Mouse (Mus musculus) gastrocnemius, postnatal 14 days (tissue): Measurements from ENCODE around the gene Ucp2. TPM values are rescaled to one million over a fixed set of nuclear protein-coding genes. Genes with fewer than 3 reads are reported as not detected.
A peak's percentile ranks its signal among the peaks of the same experiment; 100 is the strongest.

Experiments
- DNase-seq: peaks from one replicate; pipeline ENCODE4 v3.0.0; 2021; ENCODE audit warnings: mixed read lengths
- intact Hi-C: fragments of 180-260 bp; cut with DNase I; formaldehyde crosslinking; loops from one replicate; pipeline ENCODE4 v1.15.1; 2025; ENCODE audit warnings: low total_unique reads
- total RNA-seq, 2 experiments: library from RNA; stranded (reverse); gene quantifications; 2 replicates each; pipeline ENCODE4 v1.2.3; 2021

The Ucp2 gene
- total RNA-seq, 2 experiments from 2014 or later: 121 to 126 TPM

- intact Hi-C loops: loop anchor here (10.0 kb wide), 1 partner anchor 48 kb away; no protein-coding TSS in a partner anchor
- DNase-seq: peak; percentile 83
Observed at GRCm38 (mm10) chr7:100536804-100537518, 43.8 kb downstream of the Ucp2 start, which contains the start of gene Coa4. Gene Coa4, plus strand, starts transcription at chr7:100537071.

- no peak for DNase-seq
- intact Hi-C loops: loop anchor here (10.0 kb wide), 1 partner anchor 47 kb away; no protein-coding TSS in a partner anchor
Observed at GRCm38 (mm10) chr7:100537519-100537902, 44.4 kb downstream of the Ucp2 start.

GRCm38 (mm10) chr7:100539516-100539915, 46.4 kb downstream of the Ucp2 start:
- DNase-seq: no peak
- intact Hi-C loops: loop anchor here (10.0 kb wide), 1 partner anchor 45 kb away; no protein-coding TSS in a partner anchor

- intact Hi-C loops: no loop called here
- no peak for DNase-seq
Observed at GRCm38 (mm10) chr7:100544437-100544836, 51.3 kb downstream of the Ucp2 start.

GRCm38 (mm10) chr7:100547631-100548030, 54.5 kb downstream of the Ucp2 start:
- intact Hi-C loops: no loop called here
- DNase-seq: no peak

- no peak for DNase-seq
- intact Hi-C loops: no loop called here
Observed at GRCm38 (mm10) chr7:100549796-100550195, 56.7 kb downstream of the Ucp2 start.

GRCm38 (mm10) chr7:100550338-100551007, 57.3 kb downstream of the Ucp2 start:
- intact Hi-C loops: no loop called here
- DNase-seq: no peak

Other genes starting within 250 kb of the Ucp2 start
- 1 to 10 TPM; 1.5 to 2.5 TPM for gene P4ha3, start 207.8 kb upstream of the Ucp2 start, total RNA-seq
- 1 to 10 TPM; 5.5 to 6.0 TPM for gene C2cd3, start 121.1 kb upstream of the Ucp2 start, total RNA-seq
- gene Ppme1, start 121.0 kb upstream of the Ucp2 start, total RNA-seq: 10 to 100 TPM; 25.1 to 26.8 TPM
- gene Ucp3, start 20.3 kb upstream of the Ucp2 start, total RNA-seq: 100 to 1,000 TPM in 1 of 2 experiments, 10 to 100 TPM in 1; 58.1 to 197 TPM
- not detected for gene Dnajb13, start 21.6 kb downstream of the Ucp2 start, total RNA-seq
- 10 to 100 TPM in 1 of 2 experiments, 1 to 10 TPM in 1; 9.7 to 10.9 TPM for gene Coa4, start 43.7 kb downstream of the Ucp2 start, total RNA-seq
- gene Rab6a, start 114.1 kb downstream of the Ucp2 start, total RNA-seq: 10 to 100 TPM; 56.3 to 59.5 TPM
- 10 to 100 TPM; 74.4 to 77.5 TPM for gene Mrpl48, start 115.0 kb downstream of the Ucp2 start, total RNA-seq
- 10 to 100 TPM; 14.6 to 30.6 TPM for gene Plekhb1, start 169.1 kb downstream of the Ucp2 start, total RNA-seq
- 10 to 100 TPM; 40.1 to 44.0 TPM for gene Fam168a, start 213.3 kb downstream of the Ucp2 start, total RNA-seq